Mouse (Mus musculus) myocyte (in vitro differentiated cells): ENCODE measurements around the gene Gdpd3.

Experiments
- CEBPB ChIP-seq: IDR thresholded peaks from 2 replicates; pipeline ENCODE4 v1.6.1; 2011; ENCODE audit warnings: mild to moderate bottlenecking, moderate library complexity; ENCODE audit not compliant: poor library complexity, insufficient read depth, severe bottlenecking
- E2F4 ChIP-seq: IDR thresholded peaks from one replicate; pipeline ENCODE4 v1.6.1; 2011; ENCODE audit warnings: mild to moderate bottlenecking, control low read depth, moderate library complexity; ENCODE audit not compliant: insufficient read depth
- MAX ChIP-seq: IDR thresholded peaks from one replicate; pipeline ENCODE4 v1.6.1; 2011; ENCODE audit warnings: low read depth, mild to moderate bottlenecking, control low read depth
- POLR2A ChIP-seq: IDR thresholded peaks from one replicate; pipeline ENCODE4 v1.6.1; 2011; ENCODE audit warnings: low read depth, mild to moderate bottlenecking, control low read depth, moderate library complexity; ENCODE audit not compliant: insufficient read length
- POLR2AphosphoS2 ChIP-seq: IDR thresholded peaks from one replicate; pipeline ENCODE4 v1.6.1; 2011; ENCODE audit warnings: low read depth, control low read depth; ENCODE audit not compliant: insufficient read length
- SRF ChIP-seq: IDR thresholded peaks from one replicate; pipeline ENCODE4 v1.6.1; 2011; ENCODE audit warnings: low read depth; ENCODE audit not compliant: control insufficient read depth, insufficient read length
- TCF12 ChIP-seq: IDR thresholded peaks from one replicate; pipeline ENCODE4 v1.6.1; 2011; ENCODE audit warnings: mild to moderate bottlenecking, control low read depth; ENCODE audit not compliant: poor library complexity, insufficient read depth, severe bottlenecking
- TCF3 ChIP-seq: IDR thresholded peaks from one replicate; pipeline ENCODE4 v1.6.1; 2011; ENCODE audit warnings: low read depth, control low read depth; ENCODE audit not compliant: insufficient read length
- USF1 ChIP-seq: IDR thresholded peaks from one replicate; pipeline ENCODE4 v1.6.1; 2011; ENCODE audit warnings: low read depth, mild to moderate bottlenecking, control low read depth, moderate library complexity

DNA sequence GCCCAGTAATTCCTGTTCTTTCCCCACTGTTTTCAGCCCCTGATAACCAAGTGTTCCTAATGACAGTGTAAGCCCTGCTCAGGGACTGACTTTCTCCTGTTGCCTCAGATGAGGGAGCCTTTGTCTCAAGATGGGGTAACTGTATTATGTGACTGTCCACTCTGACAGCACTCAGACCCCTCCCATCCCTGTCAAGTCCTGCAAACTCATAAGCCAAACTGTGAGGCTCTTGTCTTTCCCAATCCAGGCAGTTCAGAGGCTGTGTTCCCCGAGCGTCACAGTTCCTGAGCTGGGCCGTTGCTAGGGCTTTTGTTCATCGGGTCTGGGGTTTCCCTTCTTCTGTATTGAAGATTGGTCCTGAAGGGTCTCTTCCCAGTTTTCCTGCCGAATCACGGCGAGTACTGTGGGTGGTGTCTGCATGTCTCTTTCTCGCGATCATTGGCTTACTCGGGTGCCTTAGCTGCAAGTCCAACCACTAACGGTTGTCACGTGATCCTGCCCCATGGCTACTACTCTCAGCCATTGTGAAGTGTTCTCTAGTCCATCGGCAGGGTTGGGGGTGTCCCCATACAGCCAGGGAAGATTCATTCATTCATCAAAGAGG, 25.9 kb upstream of the Gdpd3 start:
- TF ChIP-seq POLR2A = no peak
- no peak for TF ChIP-seq TCF12
- no peak for TF ChIP-seq USF1
- no peak for TF ChIP-seq MAX
- no peak for TF ChIP-seq CEBPB
- TF ChIP-seq E2F4 = no peak
- no peak for TF ChIP-seq POLR2AphosphoS2
- no peak for TF ChIP-seq SRF
- TF ChIP-seq TCF3 = no peak
